Mouse (Mus musculus) naive thymus-derived CD4-positive, alpha-beta T cell, adult 2 months (primary cell): Measurements from ENCODE around the gene Zc3hc1.
A peak's percentile ranks its signal among the peaks of the same experiment; 100 is the strongest.

ENCODE experiments used
- DNase-seq: peaks from one replicate; pipeline ENCODE4 v3.0.0-alpha.2; 2011; ENCODE audit warnings: low read depth

The Zc3hc1 gene

GRCm38 (mm10) chr6:30372627-30373369 lies 18.0 kb downstream of the Zc3hc1 start:
- DNase-seq: no peak

- no peak for DNase-seq
Measured at GRCm38 (mm10) chr6:30369291-30369690, 21.5 kb downstream of the Zc3hc1 start.

GRCm38 (mm10) chr6:30363808-30364207 lies 27.0 kb downstream of the Zc3hc1 start:
- no peak for DNase-seq

GRCm38 (mm10) chr6:30359762-30360509 lies 30.9 kb downstream of the Zc3hc1 start:
- no peak for DNase-seq

GRCm38 (mm10) chr6:30357561-30358177 lies 33.2 kb downstream of the Zc3hc1 start:
- DNase-seq: peak; percentile 93

- DNase-seq: no peak
Measured at GRCm38 (mm10) chr6:30356680-30357079, 34.1 kb downstream of the Zc3hc1 start.

GRCm38 (mm10) chr6:30356161-30356560 lies 34.7 kb downstream of the Zc3hc1 start:
- DNase-seq: no peak

- no peak for DNase-seq
Measured at GRCm38 (mm10) chr6:30355701-30356100, 35.1 kb downstream of the Zc3hc1 start.

GRCm38 (mm10) chr6:30354760-30355159 lies 36.1 kb downstream of the Zc3hc1 start:
- peak; percentile 55 for DNase-seq

- no peak for DNase-seq
Measured at GRCm38 (mm10) chr6:30353661-30354060, 37.2 kb downstream of the Zc3hc1 start.

GRCm38 (mm10) chr6:30352762-30353161 lies 38.1 kb downstream of the Zc3hc1 start:
- peak; percentile 73 for DNase-seq

GRCm38 (mm10) chr6:30351290-30351689 lies 39.5 kb downstream of the Zc3hc1 start:
- DNase-seq: peak; percentile 86

GRCm38 (mm10) chr6:30347288-30347801 lies 43.5 kb downstream of the Zc3hc1 start:
- DNase-seq: peak; percentile 36

GRCm38 (mm10) chr6:30346737-30347136 lies 44.1 kb downstream of the Zc3hc1 start:
- peak; percentile 57 for DNase-seq

- DNase-seq: no peak
Measured at GRCm38 (mm10) chr6:30344032-30344431, 46.8 kb downstream of the Zc3hc1 start.

- peak; percentile 70 for DNase-seq
Measured at GRCm38 (mm10) chr6:30340231-30340873, 50.5 kb downstream of the Zc3hc1 start.

- peak; percentile 86 for DNase-seq
Measured at GRCm38 (mm10) chr6:30336912-30337311, 53.9 kb downstream of the Zc3hc1 start.

- DNase-seq: peak; percentile 41
Measured at GRCm38 (mm10) chr6:30332262-30332661, 58.6 kb downstream of the Zc3hc1 start.

- no peak for DNase-seq
Measured at GRCm38 (mm10) chr6:30330706-30331105, 60.1 kb downstream of the Zc3hc1 start.

GRCm38 (mm10) chr6:30325932-30326501 lies 64.8 kb downstream of the Zc3hc1 start:
- peak; percentile 70 for DNase-seq

- no peak for DNase-seq
Measured at GRCm38 (mm10) chr6:30321002-30321401, 69.8 kb downstream of the Zc3hc1 start.

- DNase-seq: no peak
Measured at GRCm38 (mm10) chr6:30319216-30319615, 71.6 kb downstream of the Zc3hc1 start.
